Mouse (Mus musculus): ENCODE measurements around the gene Osgep.
"Not testable (repeated sequence)": the region's sequence is repeated elsewhere in the genome, so short reads cannot be mapped to it uniquely, and the experiment has no call there.

The Osgep gene

GRCm38 (mm10) chr14:50924281-50925064 is at the start of gene Osgep, which contains the start of gene Apex1:
TSS of gene Osgep (minus strand) at chr14:50924893.
TSS of gene Apex1 (plus strand) at chr14:50924968.
- peak; percentile 99 for DNase-seq (ENCODE audit: low read depth)

- no peak for DNase-seq (ENCODE audit: low read depth)
Measured at GRCm38 (mm10) chr14:50973700-50974099, 49.0 kb upstream of the Osgep start.

- DNase-seq (ENCODE audit: low read depth), result not testable (repeated sequence)
Measured at GRCm38 (mm10) chr14:50973054-50973453, 48.4 kb upstream of the Osgep start.

- DNase-seq (ENCODE audit: low read depth), result peak; percentile 32
Measured at GRCm38 (mm10) chr14:50970822-50971221, 46.1 kb upstream of the Osgep start.

- peak; percentile 23 for DNase-seq (ENCODE audit: low read depth)
Measured at GRCm38 (mm10) chr14:50969558-50970544, 45.2 kb upstream of the Osgep start.

- DNase-seq (ENCODE audit: low read depth), result no peak
Measured at GRCm38 (mm10) chr14:50969041-50969440, 44.3 kb upstream of the Osgep start.

- no peak for DNase-seq (ENCODE audit: low read depth)
Measured at GRCm38 (mm10) chr14:50968216-50968980, 43.7 kb upstream of the Osgep start.

- DNase-seq (ENCODE audit: low read depth), result not testable (repeated sequence)
Measured at GRCm38 (mm10) chr14:50958289-50958995, 33.7 kb upstream of the Osgep start.

- not testable (repeated sequence) for DNase-seq (ENCODE audit: low read depth)
Measured at GRCm38 (mm10) chr14:50957146-50957545, 32.5 kb upstream of the Osgep start.

GRCm38 (mm10) chr14:50956724-50957123 is 32.0 kb upstream of the Osgep start:
- DNase-seq (ENCODE audit: low read depth), result not testable (repeated sequence)

- peak; percentile 48 for DNase-seq (ENCODE audit: low read depth)
Measured at GRCm38 (mm10) chr14:50955942-50956508, 31.3 kb upstream of the Osgep start, which contains the start of gene Pnp2. TSS of gene Pnp2 (plus strand) at chr14:50955992.

GRCm38 (mm10) chr14:50955487-50955886 is 30.8 kb upstream of the Osgep start:
- no peak for DNase-seq (ENCODE audit: low read depth)

GRCm38 (mm10) chr14:50945526-50945925 is 20.8 kb upstream of the Osgep start:
- DNase-seq (ENCODE audit: low read depth), result not testable (repeated sequence)

GRCm38 (mm10) chr14:50945081-50945480 is 20.4 kb upstream of the Osgep start:
- DNase-seq (ENCODE audit: low read depth), result not testable (repeated sequence)

- DNase-seq (ENCODE audit: low read depth), result not testable (repeated sequence)
Measured at GRCm38 (mm10) chr14:50944668-50945033, 20.0 kb upstream of the Osgep start.

GRCm38 (mm10) chr14:50943932-50944667 is 19.4 kb upstream of the Osgep start, which contains the start of gene Gm49342:
TSS of gene Gm49342 (plus strand) at chr14:50944517.
- DNase-seq (ENCODE audit: low read depth), result peak; percentile 89

GRCm38 (mm10) chr14:50938940-50939339 is 14.2 kb upstream of the Osgep start:
- no peak for DNase-seq (ENCODE audit: low read depth)

GRCm38 (mm10) chr14:50938119-50938908 is 13.6 kb upstream of the Osgep start:
- no peak for DNase-seq (ENCODE audit: low read depth)

- DNase-seq (ENCODE audit: low read depth), result no peak
Measured at GRCm38 (mm10) chr14:50936649-50937048, 12.0 kb upstream of the Osgep start.
